In the genomic region with DNA sequence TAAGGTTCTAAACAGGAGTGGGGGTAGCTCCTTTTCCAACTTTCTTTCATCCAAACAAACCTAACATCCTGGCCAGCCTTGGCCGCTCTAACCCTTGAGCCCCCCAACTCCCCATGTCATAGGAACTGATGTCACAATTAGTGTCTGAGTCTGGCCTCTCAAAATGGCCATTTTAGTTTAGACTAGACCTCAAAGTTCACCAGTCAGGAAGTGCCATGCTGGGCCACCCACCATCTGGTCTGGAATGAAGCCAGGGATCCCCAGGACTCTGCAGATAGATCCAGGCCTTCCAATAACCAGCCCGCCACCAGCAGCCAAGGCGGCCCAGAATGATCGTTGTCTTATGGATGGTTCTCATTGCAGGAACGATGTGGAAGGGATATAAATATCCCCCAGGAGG, we compare ENCODE assay signal across 10 mouse cellular contexts. TPM values are rescaled to one million over a fixed set of nuclear protein-coding genes. Genes with fewer than 3 reads are reported as not detected.
DNase-seq lines count a peak whose midpoint lies in the region; ATAC-seq lines count a peak whose summit lies in the region.
"Had no signal": no experiment of that assay in that cellular context is flagged by ENCODE, and none has a peak within 500 bp of the region (broad histone marks: within the 10 kb centered on the region; RNA-seq: fewer than 3 reads in every experiment).

No protein-coding gene starts in this region.

- peak; percentile 46 for ATAC-seq in common myeloid progenitor, adult 5-6 weeks (replicated peaks; ENCODE audit: low read depth, poor library complexity, severe bottlenecking)
- ATAC-seq: forebrain, embryonic 16.5 days had no signal

- peak; percentile 50 for DNase-seq in cerebellum, adult 11 months
- no peak for DNase-seq in cerebellum, adult 8-10 months
- peak; percentile 24 to 37 for DNase-seq in kidney, postnatal 4 days
- no peak for DNase-seq in kidney, adult 11 months
- DNase-seq in lung, postnatal 25 days (ENCODE audit: low spot score), result peak; percentile 7
- no peak for DNase-seq in urinary bladder, adult 18-20 months (ENCODE audit: low spot score in 2 of 2)
- DNase-seq in thymus, postnatal 36 days, result no peak

RNA-seq across cellular contexts. Expression of a gene that starts 3.3 kb away (rescaled TPM):
- not detected in 2 replicates for total RNA-seq in common myeloid progenitor, adult 5-6 weeks (2017)
- total RNA-seq: liver, adult 2 months had no signal

RNA-seq across cellular contexts. Expression of a gene that starts 21.6 kb away (rescaled TPM):
- total RNA-seq in common myeloid progenitor, adult 5-6 weeks (2017), result 33.4 and 38.7 TPM in 2 replicates

RNA-seq across cellular contexts. Expression of a gene that starts 28.3 kb away (rescaled TPM):
- total RNA-seq in common myeloid progenitor, adult 5-6 weeks (2017), result 12.7 and 14.1 TPM in 2 replicates

Comparison
In these comparisons a context has a peak if more than half of its experiments do, and no peak if none do; other contexts are left out.
1. DNase-seq: peak in cerebellum, adult 11 months (single experiment), kidney, postnatal 4 days (2 of 2) and lung, postnatal 25 days (single experiment); none in cerebellum, adult 8-10 months (single experiment), kidney, adult 11 months (single experiment), urinary bladder, adult 18-20 months (0 of 2) and thymus, postnatal 36 days (0 of 2).